Mouse (Mus musculus) heart, embryonic 12.5 days (tissue): ENCODE measurements around the gene Cemip. TPM values are rescaled to one million over a fixed set of nuclear protein-coding genes. Genes with fewer than 3 reads are reported as not detected.
"Not testable (repeated sequence)": the region's sequence is repeated elsewhere in the genome, so short reads cannot be mapped to it uniquely, and the experiment has no call there.

Experiments
- ATAC-seq: fragments of 200-750 bp; cut with Nextera tagmentation; 2 replicates; pipeline ENCODE4 v1.8.0; 2017; ENCODE audit warnings: moderate TSS enrichment, moderate library complexity; ENCODE audit not compliant: insufficient number of reproducible peaks, low FRiP score
- H3K27ac ChIP-seq: fragments of 300-500 bp; sonication (generic); 2 replicates; pipeline ENCODE4 v1.5.1; 2016; ENCODE audit warnings: mild to moderate bottlenecking, moderate library complexity; ENCODE audit not compliant: poor library complexity, severe bottlenecking
- H3K27me3 ChIP-seq: fragments of 300-500 bp; sonication (generic); replicated peaks from 2 replicates; pipeline ENCODE4 v1.6.1; 2016; ENCODE audit warnings: mild to moderate bottlenecking, moderate library complexity
- H3K36me3 ChIP-seq: fragments of 300-500 bp; sonication (generic); 2 replicates; pipeline ENCODE4 v1.6.1; 2016; ENCODE audit warnings: mild to moderate bottlenecking, moderate library complexity
- H3K4me1 ChIP-seq: fragments of 300-500 bp; sonication (generic); replicated peaks from 2 replicates; pipeline ENCODE4 v1.6.1; 2016; ENCODE audit warnings: mild to moderate bottlenecking
- H3K4me2 ChIP-seq: fragments of 300-500 bp; sonication (generic); 2 replicates; pipeline ENCODE4 v1.6.1; 2016; ENCODE audit warnings: mild to moderate bottlenecking, moderate library complexity
- H3K4me3 ChIP-seq: fragments of 300-500 bp; sonication (generic); 2 replicates; pipeline ENCODE4 v1.5.1; 2016; ENCODE audit warnings: mild to moderate bottlenecking
- H3K9ac ChIP-seq: fragments of 300-500 bp; sonication (generic); 2 replicates; pipeline ENCODE4 v1.6.1; 2016; ENCODE audit warnings: mild to moderate bottlenecking, moderate library complexity
- H3K9me3 ChIP-seq: fragments of 300-500 bp; sonication (generic); replicated peaks from 2 replicates; pipeline ENCODE4 v1.6.1; 2016; ENCODE audit warnings: mild to moderate bottlenecking, moderate library complexity
- WGBS: fragments of 180-500 bp; shearing (Covaris S2); methylation state at CpG from one replicate; pipeline ENCODE4 v1.1.7; 2016; 5-methylcytosine and 5-hydroxymethylcytosine counted together
- polyA plus RNA-seq: library from polyadenylated mRNA; unstranded; fragments of >200 nt; fragmentation: Nextera tagmentation; extraction: Ambion mirVana; gene quantifications from 2 replicates; pipeline ENCODE4 v1.2.1, GENCODE M21; 2016

Gene Cemip
- polyA plus RNA-seq, 1 experiment from 2014 or later: 1.0 TPM

DNA sequence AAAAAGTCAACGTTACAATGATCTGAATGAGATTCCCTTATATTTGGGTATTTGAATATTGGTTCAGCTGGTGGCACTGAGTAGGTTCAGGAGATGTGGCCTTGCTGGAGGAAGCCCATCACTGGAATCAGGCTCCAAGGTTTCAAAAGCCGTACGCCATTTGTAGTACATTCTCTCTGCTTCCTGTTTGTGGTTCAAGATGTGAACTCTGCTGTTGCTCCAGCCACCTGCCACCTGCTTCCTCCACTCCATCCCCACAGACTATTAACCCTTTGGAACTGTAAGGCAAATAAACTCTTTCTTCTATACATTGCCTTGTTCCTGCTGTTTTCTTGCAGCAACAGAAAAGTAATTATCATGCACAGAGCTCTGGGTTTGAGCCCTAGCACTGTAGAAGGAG is 174.4 kb downstream of the Cemip start:
- H3K4me1 ChIP-seq: no peaks in the 10 kb centered on the region
- H3K27me3 ChIP-seq: 0 out of 2 replicates have a peak, but pooled peaks cover 4% of the 10 kb centered on the region
- 71% methylated on average over 3 of the region's 3 CpGs for WGBS
- H3K4me3 ChIP-seq: no peak overlapping the region
- no peak overlapping the region for H3K4me2 ChIP-seq
- H3K27ac ChIP-seq: no peak overlapping the region
- H3K36me3 ChIP-seq: no peaks in the 10 kb centered on the region
- H3K9me3 ChIP-seq: no peaks in the 10 kb centered on the region
- no peak for ATAC-seq
- no peak overlapping the region for H3K9ac ChIP-seq

- H3K9me3 ChIP-seq: peaks cover 12% of the 10 kb centered on the region
- H3K9ac ChIP-seq: no peak overlapping the region
- no peak overlapping the region for H3K27ac ChIP-seq
- H3K4me2 ChIP-seq: no peak overlapping the region
- peaks cover 22% of the 10 kb centered on the region for H3K36me3 ChIP-seq
- 77% methylated on average over 3 of the region's 3 CpGs for WGBS
- H3K4me3 ChIP-seq: no peak overlapping the region
- H3K27me3 ChIP-seq: no peaks in the 10 kb centered on the region
- H3K4me1 ChIP-seq: peaks cover 12% of the 10 kb centered on the region
- no peak for ATAC-seq
Measured at GRCm38 (mm10) chr7:83904831-83905230, 181.5 kb downstream of the Cemip start.

DNA sequence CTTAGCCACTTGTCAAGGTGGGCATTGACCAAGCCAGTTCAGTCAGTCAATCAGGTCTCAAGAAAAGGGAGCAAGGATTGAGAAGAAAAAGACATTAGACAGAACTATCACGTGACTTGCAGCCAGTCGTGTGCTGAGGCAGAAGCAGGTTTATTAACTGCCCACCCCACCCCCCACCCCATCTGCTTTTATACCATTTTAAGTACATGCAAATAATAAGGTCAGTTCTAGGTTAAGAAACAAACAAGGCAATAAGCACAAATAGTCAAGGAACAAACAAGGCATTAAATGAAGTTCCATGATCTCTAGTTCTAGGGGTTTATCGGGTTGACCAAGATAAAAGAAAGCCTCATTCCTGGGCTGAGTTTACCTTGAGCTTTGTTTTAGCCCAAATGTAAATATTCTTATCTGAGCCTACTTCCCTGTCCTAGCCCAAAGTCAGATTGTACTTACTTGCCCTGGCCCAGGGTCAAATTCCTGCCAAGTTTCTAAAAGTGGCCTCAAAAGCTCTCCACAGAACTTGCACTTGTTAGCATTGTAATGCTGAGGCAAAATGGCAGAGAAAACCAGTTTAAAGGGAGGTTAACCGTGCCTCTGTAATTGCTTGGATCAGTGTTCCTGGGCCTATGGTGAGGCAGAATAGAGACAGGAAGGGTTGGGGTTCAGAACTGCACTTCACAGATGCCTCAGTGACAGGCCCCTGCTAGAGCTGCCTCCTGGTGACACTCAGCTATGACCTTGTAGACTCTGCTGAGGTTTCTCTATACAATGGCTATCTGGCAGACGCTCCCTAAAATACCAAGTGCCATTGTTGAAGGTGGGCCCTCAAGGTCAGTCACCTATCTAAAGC is 183.8 kb downstream of the Cemip start:
- 41% methylated on average over 5 of the region's 5 CpGs for WGBS
- Histone ChIP-seq H3K27ac (peak overlapping the region; percentile 67), H3K4me2 (no peak overlapping the region), H3K36me3 (peaks cover 45% of the 10 kb centered on the region), H3K9ac (no peak overlapping the region), H3K27me3 (no peaks in the 10 kb centered on the region), H3K4me1 (peaks cover 12% of the 10 kb centered on the region), H3K4me3 (no peak overlapping the region), H3K9me3 (peaks cover 12% of the 10 kb centered on the region)
- ATAC-seq: no peak

DNA sequence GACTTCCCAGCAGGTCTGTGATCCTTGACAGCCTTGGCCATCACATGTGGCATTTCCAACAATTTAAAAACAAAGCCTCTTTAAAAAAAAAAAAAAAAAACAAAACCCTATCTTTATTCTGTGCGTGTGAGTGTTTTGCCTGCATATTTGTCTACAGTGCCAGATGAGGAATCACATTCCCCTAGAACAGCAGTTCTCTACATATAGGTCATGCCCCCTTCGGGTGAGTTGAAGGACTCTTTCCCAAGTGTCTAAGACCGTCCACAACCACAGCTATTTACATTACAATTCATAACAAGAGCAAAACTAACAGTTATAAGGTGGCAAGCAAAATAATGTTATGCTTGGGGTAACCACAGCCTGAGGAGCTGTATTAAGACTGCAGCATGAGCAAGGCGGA is 184.9 kb downstream of the Cemip start:
- no peak overlapping the region for H3K9ac ChIP-seq
- ATAC-seq: no peak
- H3K4me2 ChIP-seq: no peak overlapping the region
- WGBS: 71% methylated on average over 4 of the region's 4 CpGs
- no peaks in the 10 kb centered on the region for H3K27me3 ChIP-seq
- no peak overlapping the region for H3K27ac ChIP-seq
- H3K4me1 ChIP-seq: peaks cover 15% of the 10 kb centered on the region
- no peak overlapping the region for H3K4me3 ChIP-seq
- H3K36me3 ChIP-seq: peaks cover 53% of the 10 kb centered on the region
- H3K9me3 ChIP-seq: peaks cover 9% of the 10 kb centered on the region

DNA sequence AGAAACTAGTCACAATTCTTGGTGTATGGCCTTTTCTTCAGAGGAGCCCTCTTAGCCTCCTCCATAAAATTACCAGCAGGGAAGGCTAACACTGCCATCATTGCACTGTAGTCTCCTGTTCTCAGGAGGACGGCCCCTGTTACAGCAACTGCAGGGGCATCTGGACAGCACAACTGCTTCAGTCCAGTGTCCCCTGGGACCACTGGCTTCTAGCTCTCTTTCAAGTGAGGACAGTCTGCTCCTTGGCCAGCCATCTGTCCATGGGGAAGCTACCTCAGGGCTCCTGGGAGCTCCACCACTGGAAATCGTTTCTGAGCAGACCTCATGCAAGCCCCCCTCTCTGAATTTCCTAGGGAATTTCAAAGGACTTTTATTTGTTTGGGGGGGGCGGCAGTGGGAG is 185.8 kb downstream of the Cemip start:
- no peak overlapping the region for H3K4me2 ChIP-seq
- no peak for ATAC-seq
- H3K36me3 ChIP-seq: peaks cover 59% of the 10 kb centered on the region
- 72% methylated on average over 3 of the region's 3 CpGs for WGBS
- H3K27ac ChIP-seq: no peak overlapping the region
- H3K9ac ChIP-seq: no peak overlapping the region
- H3K4me1 ChIP-seq: peaks cover 15% of the 10 kb centered on the region
- no peaks in the 10 kb centered on the region for H3K27me3 ChIP-seq
- H3K9me3 ChIP-seq: no peaks in the 10 kb centered on the region
- H3K4me3 ChIP-seq: no peak overlapping the region

- peaks cover 26% of the 10 kb centered on the region for H3K4me1 ChIP-seq
- ATAC-seq: peak; percentile 53; the same call in 1 of the 2 replicates
- H3K9ac ChIP-seq: no peak overlapping the region
- H3K27ac ChIP-seq: no peak overlapping the region
- no peaks in the 10 kb centered on the region for H3K9me3 ChIP-seq
- H3K27me3 ChIP-seq: no peaks in the 10 kb centered on the region
- no peak overlapping the region for H3K4me2 ChIP-seq
- 73% methylated on average over 11 of the region's 11 CpGs for WGBS
- H3K36me3 ChIP-seq: peaks cover 67% of the 10 kb centered on the region
- H3K4me3 ChIP-seq: no peak overlapping the region
Measured at GRCm38 (mm10) chr7:83898267-83898666, 188.0 kb downstream of the Cemip start.

DNA sequence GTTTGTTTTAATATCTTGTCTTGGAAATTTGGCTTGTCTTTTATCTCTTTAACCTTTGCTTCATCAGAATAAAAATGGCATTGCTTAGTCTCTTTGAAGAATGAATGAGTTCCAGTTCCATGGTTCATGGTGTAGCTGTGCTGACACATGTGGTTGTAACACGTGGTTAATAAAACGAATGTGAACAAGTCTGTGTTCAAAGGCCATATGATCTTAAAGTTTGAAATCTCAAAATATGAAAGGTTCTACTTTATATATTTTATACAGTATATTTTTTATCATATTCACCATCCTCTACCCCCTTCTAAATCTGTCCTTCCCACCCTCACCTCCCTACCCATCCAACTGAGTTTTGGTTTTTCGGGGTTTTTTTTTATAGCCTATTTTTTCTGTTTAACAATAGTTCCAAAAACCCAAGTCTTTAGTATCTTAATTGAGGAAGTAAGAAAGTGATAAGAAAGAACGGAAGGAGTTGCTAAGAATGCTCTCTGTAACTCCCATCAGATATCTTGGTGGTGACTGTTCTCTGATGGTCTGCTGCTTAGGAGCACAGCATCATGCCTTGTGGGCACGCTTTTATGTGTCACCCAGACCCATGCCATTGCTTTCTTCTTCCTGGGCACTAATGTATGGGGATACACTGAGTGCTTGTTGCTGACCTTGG is 190.1 kb downstream of the Cemip start:
- Histone ChIP-seq H3K4me3 (no peak overlapping the region), H3K36me3 (peaks cover 58% of the 10 kb centered on the region), H3K9ac (no peak overlapping the region), H3K27me3 (no peaks in the 10 kb centered on the region), H3K9me3 (no peaks in the 10 kb centered on the region), H3K4me1 (peaks cover 20% of the 10 kb centered on the region), H3K27ac (no peak overlapping the region), H3K4me2 (no peak overlapping the region)
- no peak for ATAC-seq
- WGBS: 78% methylated on average over 5 of the region's 5 CpGs

DNA sequence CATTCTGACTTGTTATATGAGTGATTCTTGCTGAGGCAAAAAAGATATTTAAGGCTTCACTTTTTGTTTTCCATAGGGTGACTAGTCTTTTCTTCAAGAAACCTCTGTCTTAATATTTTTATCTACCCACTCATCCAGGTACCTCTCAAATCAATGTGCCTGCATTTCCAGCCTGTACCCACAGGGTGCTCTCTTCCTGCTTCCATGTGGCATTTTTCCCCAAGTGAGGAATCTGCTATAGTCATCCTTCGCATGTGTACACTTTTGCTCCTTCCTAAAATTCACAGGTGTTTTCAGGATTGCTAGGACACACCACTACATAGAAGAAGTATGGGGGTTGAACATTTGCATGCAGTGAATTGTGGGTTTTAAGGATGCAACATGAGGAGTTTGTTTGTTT is 192.0 kb downstream of the Cemip start:
- no peak overlapping the region for H3K9ac ChIP-seq
- no peak overlapping the region for H3K4me3 ChIP-seq
- WGBS: 93% methylated on average over 1 of the region's 1 CpGs
- H3K27ac ChIP-seq: no peak overlapping the region
- H3K9me3 ChIP-seq: no peaks in the 10 kb centered on the region
- H3K4me1 ChIP-seq: peaks cover 20% of the 10 kb centered on the region
- ATAC-seq: no peak
- H3K36me3 ChIP-seq: peaks cover 40% of the 10 kb centered on the region
- no peaks in the 10 kb centered on the region for H3K27me3 ChIP-seq
- no peak overlapping the region for H3K4me2 ChIP-seq

- WGBS: under 1% methylated on average over 21 of the region's 21 CpGs
- H3K36me3 ChIP-seq: peaks cover 20% of the 10 kb centered on the region
- peak overlapping the region; percentile 85 for H3K4me2 ChIP-seq
- peak overlapping the region; percentile 86 for H3K27ac ChIP-seq
- peak overlapping the region; percentile 80 for H3K4me3 ChIP-seq
- peaks cover 20% of the 10 kb centered on the region for H3K4me1 ChIP-seq
- H3K9ac ChIP-seq: peak overlapping the region; percentile 87
- no peaks in the 10 kb centered on the region for H3K9me3 ChIP-seq
- no peak for ATAC-seq
- H3K27me3 ChIP-seq: no peaks in the 10 kb centered on the region
Measured at GRCm38 (mm10) chr7:83892333-83892669, 194.0 kb downstream of the Cemip start.

DNA sequence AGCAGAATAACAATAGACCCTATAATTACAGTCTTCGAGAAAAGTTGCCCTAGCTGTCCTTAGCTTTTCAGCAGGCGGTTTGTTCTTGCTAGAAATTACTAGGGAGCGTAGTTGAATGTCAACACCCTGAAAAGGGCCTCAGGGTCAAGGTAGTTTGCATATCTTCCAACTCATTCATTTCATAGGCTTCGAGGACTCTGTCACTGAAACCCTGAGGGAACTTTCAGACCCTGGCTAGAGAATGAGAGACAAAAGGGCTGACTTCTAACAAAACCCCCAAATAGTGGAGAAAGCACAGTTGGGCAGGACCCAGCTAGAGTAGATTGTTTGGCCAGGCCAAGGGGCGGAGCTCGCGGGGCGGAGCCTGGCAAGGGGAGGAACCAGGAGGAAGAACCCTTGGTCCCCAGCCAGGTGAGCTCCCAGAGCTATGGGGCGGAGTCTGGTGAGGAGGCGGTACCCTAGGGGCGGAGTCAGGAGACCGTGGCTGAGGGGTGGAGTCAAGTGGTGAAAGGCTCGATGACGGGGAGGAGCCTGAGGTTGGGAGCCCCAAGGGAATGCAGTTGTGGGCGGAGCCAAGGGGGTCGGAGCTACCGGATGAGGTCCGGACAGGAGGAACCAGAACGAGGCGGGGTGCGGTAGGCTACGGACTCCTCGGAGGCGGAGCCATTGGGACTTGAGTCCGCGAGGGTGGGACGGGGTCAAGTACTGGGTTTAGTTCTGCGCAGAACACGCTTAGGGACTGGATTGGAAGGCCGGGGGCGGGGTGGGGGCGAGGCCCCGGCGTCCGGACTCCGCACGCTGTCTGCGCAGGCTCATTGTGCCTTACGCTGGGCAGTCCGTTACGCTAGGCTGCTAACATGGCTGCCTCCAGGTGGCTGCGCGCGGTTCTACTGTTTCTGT is 194.6 kb downstream of the Cemip start:
- peak; percentile 97 for ATAC-seq
- WGBS: 3% methylated on average over 40 of the region's 44 CpGs
- Histone ChIP-seq H3K27me3 (no peaks in the 10 kb centered on the region), H3K36me3 (peaks cover 17% of the 10 kb centered on the region), H3K4me1 (peaks cover 19% of the 10 kb centered on the region), H3K9ac (peak overlapping the region; percentile 87), H3K27ac (peak overlapping the region; percentile 86), H3K4me2 (peak overlapping the region; percentile 85), H3K9me3 (no peaks in the 10 kb centered on the region), H3K4me3 (peak overlapping the region; percentile 80)

- not testable (repeated sequence) for H3K36me3 ChIP-seq, H3K9me3 ChIP-seq, H3K4me2 ChIP-seq, H3K4me3 ChIP-seq, H3K27ac ChIP-seq, ATAC-seq, H3K9ac ChIP-seq, H3K27me3 ChIP-seq
- WGBS: 86% methylated on average over 5 of the region's 5 CpGs
- peaks cover 21% of the 10 kb centered on the region for H3K4me1 ChIP-seq
Measured at GRCm38 (mm10) chr7:83889946-83890345, 196.4 kb downstream of the Cemip start.
